Mouse (Mus musculus) intestine, embryonic 14.5 days (tissue): ENCODE results near the gene Barhl2. TPM values are rescaled to one million over a fixed set of nuclear protein-coding genes. Genes with fewer than 3 reads are reported as not detected.

Experiments used
- ATAC-seq: fragments of 200-750 bp; cut with Nextera tagmentation; replicated peaks from 2 replicates; pipeline ENCODE4 v1.8.0; 2017; ENCODE audit warnings: low read depth, moderate number of reproducible peaks, moderate TSS enrichment, moderate library complexity; ENCODE audit not compliant: low FRiP score, low TSS enrichment
- DNase-seq: peaks from one replicate; pipeline ENCODE4 v3.0.0-alpha.2; 2018; ENCODE audit warnings: low spot score
- H3K27ac ChIP-seq: fragments of 300-500 bp; sonication (generic); 2 replicates; pipeline ENCODE4 v1.5.1; 2014; ENCODE audit warnings: low read depth, mild to moderate bottlenecking, control low read depth
- H3K27me3 ChIP-seq: fragments of 300-500 bp; sonication (generic); replicated peaks from 2 replicates; pipeline ENCODE4 v1.6.1; 2014; ENCODE audit warnings: low read length, control low read depth; ENCODE audit not compliant: control insufficient read depth, insufficient read depth
- H3K36me3 ChIP-seq: fragments of 300-500 bp; sonication (generic); 2 replicates; pipeline ENCODE4 v1.6.1; 2014; ENCODE audit warnings: low read length, control low read depth; ENCODE audit not compliant: control insufficient read depth, insufficient read depth
- H3K4me1 ChIP-seq: fragments of 300-500 bp; sonication (generic); replicated peaks from 2 replicates; pipeline ENCODE4 v1.6.1; 2014; ENCODE audit warnings: low read length, control low read depth, mixed read lengths; ENCODE audit not compliant: control insufficient read depth, insufficient read depth
- H3K4me2 ChIP-seq: fragments of 300-500 bp; sonication (generic); 2 replicates; pipeline ENCODE4 v1.6.1; 2014; ENCODE audit warnings: low read length
- H3K4me3 ChIP-seq: fragments of 300-500 bp; sonication (generic); 2 replicates; pipeline ENCODE4 v1.5.1; 2014; ENCODE audit warnings: low read depth, low read length, control low read depth, mixed read lengths
- H3K9ac ChIP-seq: fragments of 300-500 bp; sonication (generic); 2 replicates; pipeline ENCODE4 v1.6.1; 2014; ENCODE audit warnings: mild to moderate bottlenecking, low read length
- H3K9me3 ChIP-seq: fragments of 300-500 bp; sonication (generic); 2 replicates; pipeline ENCODE4 v1.6.1; 2016; ENCODE audit warnings: low read length, control low read depth; ENCODE audit not compliant: control insufficient read depth
- WGBS: fragments of 180-500 bp; shearing (Covaris S2); extraction: QIAGEN DNeasy Blood & Tissue Kit; methylation state at CpG from one replicate; pipeline ENCODE4 v1.1.7; 2014; 5-methylcytosine and 5-hydroxymethylcytosine counted together
- polyA plus RNA-seq: library from polyadenylated mRNA; unstranded; fragments of >200 nt; fragmentation: Nextera tagmentation; extraction: Ambion mirVana; gene quantifications from 2 replicates; pipeline ENCODE4 v1.2.1, GENCODE M21; 2014

The Barhl2 gene
- polyA plus RNA-seq, 1 experiment from 2014 or later: not detected

DNA sequence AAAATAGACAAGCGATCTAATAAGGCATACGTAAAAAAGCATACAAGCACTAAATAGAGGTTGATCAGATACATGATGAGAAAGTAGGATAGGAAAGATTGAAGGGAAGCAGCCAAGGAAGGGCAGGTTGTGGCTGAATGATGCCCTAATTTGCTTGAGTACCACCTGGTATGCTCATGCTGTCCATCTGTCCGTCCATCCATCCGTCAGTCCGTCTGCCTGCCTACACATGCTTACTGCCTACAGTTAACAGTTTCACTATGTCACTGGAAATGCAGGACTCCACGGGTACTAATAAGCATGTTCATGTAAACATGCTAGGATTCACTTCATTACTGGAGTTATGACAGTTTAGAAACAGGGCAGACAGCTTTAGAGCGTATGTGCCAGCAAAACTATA lies 19.1 kb downstream of the Barhl2 start:
- DNase-seq (no peak), ATAC-seq (no peak)
- Histone ChIP-seq H3K4me1 (no peaks in the 10 kb centered on the region), H3K9me3 (no peaks in the 10 kb centered on the region), H3K4me2 (no peak overlapping the region), H3K27ac (no peak overlapping the region), H3K27me3 (peaks cover 6% of the 10 kb centered on the region), H3K36me3 (no peaks in the 10 kb centered on the region), H3K4me3 (no peak overlapping the region), H3K9ac (no peak overlapping the region)
- 87% methylated on average over 7 of the region's 7 CpGs for WGBS

DNA sequence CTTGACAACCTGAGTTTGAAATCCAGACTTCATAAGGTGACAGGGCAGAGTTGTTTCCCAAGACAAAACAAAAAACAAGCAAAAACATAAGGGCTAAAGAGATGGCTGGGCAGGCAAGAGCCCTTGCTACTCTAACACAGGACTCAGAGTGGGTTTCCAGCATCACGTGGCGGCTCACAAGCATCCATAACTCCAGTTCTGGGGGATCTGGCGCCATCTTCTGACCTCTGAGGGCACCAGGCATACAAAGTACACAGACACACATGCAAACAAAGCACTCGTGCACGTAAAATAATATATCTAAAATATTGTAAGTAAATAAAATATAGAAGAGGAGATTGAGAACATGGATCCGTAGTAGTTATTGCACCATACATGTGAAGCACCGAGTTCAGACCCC lies 31.9 kb downstream of the Barhl2 start:
- DNase-seq: no peak
- 71% methylated on average over 7 of the region's 7 CpGs for WGBS
- Histone ChIP-seq H3K27me3 (no peaks in the 10 kb centered on the region), H3K4me1 (no peaks in the 10 kb centered on the region), H3K4me2 (no peak overlapping the region), H3K9ac (no peak overlapping the region), H3K4me3 (no peak overlapping the region), H3K36me3 (no peaks in the 10 kb centered on the region), H3K27ac (no peak overlapping the region), H3K9me3 (no peaks in the 10 kb centered on the region)
- ATAC-seq: no peak

DNA sequence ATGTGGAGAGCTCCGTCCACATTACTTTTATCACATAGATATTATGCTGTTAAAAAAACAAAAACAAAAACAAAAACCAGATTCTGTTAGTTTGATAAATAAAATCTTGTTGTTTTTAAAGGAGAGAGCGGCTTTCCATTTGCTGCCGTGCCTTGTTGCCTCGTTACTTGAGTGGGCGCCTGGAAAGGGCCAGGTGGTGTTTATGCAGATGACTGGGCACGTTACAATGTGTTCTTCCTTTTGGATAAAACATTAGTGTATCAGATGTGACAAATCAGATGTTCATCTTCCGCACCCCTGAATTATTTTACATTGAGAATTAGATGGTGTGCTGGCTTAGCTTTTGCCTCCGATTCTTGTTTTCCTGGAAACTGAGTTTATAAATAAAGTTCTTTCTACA lies 37.1 kb downstream of the Barhl2 start:
- ATAC-seq (no peak), DNase-seq (no peak)
- no peak overlapping the region for H3K27ac ChIP-seq
- no peaks in the 10 kb centered on the region for H3K4me1 ChIP-seq
- H3K36me3 ChIP-seq: no peaks in the 10 kb centered on the region
- H3K9me3 ChIP-seq: no peaks in the 10 kb centered on the region
- no peak overlapping the region for H3K4me3 ChIP-seq
- no peaks in the 10 kb centered on the region for H3K27me3 ChIP-seq
- 84% methylated on average over 8 of the region's 8 CpGs for WGBS
- H3K9ac ChIP-seq: no peak overlapping the region
- no peak overlapping the region for H3K4me2 ChIP-seq

DNA sequence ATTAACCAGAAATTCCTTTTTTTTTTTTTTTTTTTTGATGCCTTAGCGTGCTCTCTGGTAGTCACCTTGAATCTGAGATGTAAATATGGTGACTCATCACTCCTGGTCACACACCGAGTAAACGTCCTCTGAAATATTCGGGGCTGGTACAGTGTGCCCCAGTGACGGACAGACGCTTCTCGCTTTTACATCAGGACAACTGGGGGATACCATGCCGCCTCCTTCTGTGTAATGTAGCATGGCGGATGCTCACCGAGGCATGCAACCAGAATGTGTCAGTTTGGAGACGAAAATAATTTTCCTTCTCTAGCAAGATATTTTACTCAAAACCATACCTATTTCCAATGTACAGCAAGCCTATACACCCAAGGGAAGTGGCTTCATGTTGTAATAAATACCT lies 37.6 kb downstream of the Barhl2 start:
- Histone ChIP-seq H3K36me3 (no peaks in the 10 kb centered on the region), H3K9me3 (no peaks in the 10 kb centered on the region), H3K4me3 (no peak overlapping the region), H3K9ac (no peak overlapping the region), H3K27ac (no peak overlapping the region), H3K4me2 (no peak overlapping the region), H3K27me3 (no peaks in the 10 kb centered on the region), H3K4me1 (no peaks in the 10 kb centered on the region)
- 92% methylated on average over 11 of the region's 11 CpGs for WGBS
- DNase-seq (no peak), ATAC-seq (no peak)

DNA sequence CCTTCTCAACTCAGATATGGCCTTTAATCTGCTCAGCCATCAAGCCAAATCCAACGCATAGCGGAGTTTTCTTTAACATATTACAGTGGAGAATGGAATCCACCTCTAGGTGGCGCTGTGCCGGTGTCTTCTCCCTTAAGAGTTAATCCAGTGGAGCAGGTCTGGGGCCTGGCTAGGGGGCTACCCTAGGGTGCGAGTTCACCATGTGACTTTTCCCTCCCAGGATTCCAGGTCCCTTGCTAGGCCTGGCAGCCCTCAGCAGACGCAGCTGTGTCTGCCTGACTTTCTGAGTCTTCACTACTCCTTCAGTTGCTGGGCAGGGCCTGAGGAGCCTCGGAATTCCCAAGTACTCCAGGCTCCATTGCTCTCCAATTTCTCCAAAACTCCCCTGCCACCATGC lies 40.8 kb downstream of the Barhl2 start:
- Histone ChIP-seq H3K27me3 (0 out of 2 replicates have a peak, but pooled peaks cover 2% of the 10 kb centered on the region), H3K36me3 (no peaks in the 10 kb centered on the region), H3K4me1 (no peaks in the 10 kb centered on the region), H3K4me2 (no peak overlapping the region), H3K9ac (no peak overlapping the region), H3K9me3 (no peaks in the 10 kb centered on the region), H3K4me3 (no peak overlapping the region), H3K27ac (no peak overlapping the region)
- ATAC-seq: 0 out of 2 replicates have a peak, but pooled peaks have one; percentile 43
- DNase-seq: peak; percentile 59
- WGBS: 27% methylated on average over 7 of the region's 7 CpGs

DNA sequence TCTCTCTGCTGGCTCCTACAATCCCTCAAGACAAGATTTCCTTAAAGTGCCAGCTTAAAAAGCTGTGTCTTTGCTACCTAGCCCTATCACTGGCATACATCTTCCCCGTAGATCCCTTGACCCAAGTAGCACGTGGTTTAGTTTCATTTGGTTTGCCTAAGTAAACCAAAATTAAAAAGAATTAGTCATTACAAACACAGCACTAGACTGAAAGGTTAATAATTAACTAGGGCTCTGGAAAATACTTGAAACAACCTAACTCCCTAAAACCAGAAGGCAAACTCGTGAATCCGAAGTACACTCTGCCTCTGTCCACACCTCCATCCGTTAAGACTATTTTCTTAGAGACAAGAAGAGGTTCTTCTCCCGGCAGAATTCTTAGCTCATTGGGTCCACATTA lies 41.4 kb downstream of the Barhl2 start:
- Histone ChIP-seq H3K9ac (no peak overlapping the region), H3K9me3 (no peaks in the 10 kb centered on the region), H3K27me3 (0 out of 2 replicates have a peak, but pooled peaks cover 2% of the 10 kb centered on the region), H3K4me1 (no peaks in the 10 kb centered on the region), H3K27ac (no peak overlapping the region), H3K4me2 (no peak overlapping the region; the same call in 1 of the 2 replicates), H3K4me3 (no peak overlapping the region), H3K36me3 (no peaks in the 10 kb centered on the region)
- DNase-seq: no peak
- 55% methylated on average over 6 of the region's 6 CpGs for WGBS
- no peak for ATAC-seq

DNA sequence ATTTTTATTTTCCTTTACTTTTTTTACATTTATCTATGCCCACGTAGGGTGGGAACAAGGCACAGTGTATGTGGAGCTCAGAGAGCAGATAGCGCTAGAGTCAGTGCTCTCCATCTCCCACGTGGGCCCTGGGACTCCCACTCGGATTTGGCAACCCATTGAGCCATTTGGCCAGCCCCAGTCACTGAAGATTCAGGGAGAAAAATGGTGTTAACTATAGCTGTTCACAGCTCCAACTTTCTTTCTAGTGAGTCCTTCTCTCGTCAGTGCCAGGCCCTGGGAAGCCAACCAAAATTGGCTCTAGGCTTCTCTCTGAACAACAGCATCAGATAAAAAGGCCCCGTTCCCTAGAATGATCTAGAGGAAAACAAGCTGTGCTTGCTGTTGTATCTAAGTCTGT lies 42.2 kb downstream of the Barhl2 start:
- Histone ChIP-seq H3K4me1 (no peaks in the 10 kb centered on the region), H3K4me3 (no peak overlapping the region), H3K9me3 (no peaks in the 10 kb centered on the region), H3K36me3 (no peaks in the 10 kb centered on the region), H3K27ac (no peak overlapping the region), H3K4me2 (no peak overlapping the region), H3K27me3 (0 out of 2 replicates have a peak, but pooled peaks cover 2% of the 10 kb centered on the region), H3K9ac (no peak overlapping the region)
- DNase-seq (no peak), ATAC-seq (no peak)
- 74% methylated on average over 6 of the region's 6 CpGs for WGBS

DNA sequence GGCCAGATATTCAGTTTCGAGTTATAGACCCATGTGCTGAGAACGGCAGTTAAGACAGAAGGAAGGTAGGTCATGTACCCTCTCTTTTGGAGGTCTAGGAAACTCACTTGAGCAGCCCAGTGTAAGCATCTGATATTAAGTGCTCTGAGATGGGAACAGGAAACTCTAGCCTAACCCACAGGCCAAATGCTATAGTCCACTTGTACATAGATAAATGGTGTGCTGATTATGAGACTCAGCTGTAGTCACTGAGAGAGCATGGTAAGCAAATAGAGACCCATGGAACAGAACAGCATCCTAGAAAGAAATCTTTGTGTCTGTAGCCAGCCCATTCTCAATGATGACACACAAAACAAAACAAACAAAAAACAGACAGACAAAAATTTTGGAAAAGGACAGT lies 55.2 kb downstream of the Barhl2 start:
- WGBS: 86% methylated on average over 2 of the region's 2 CpGs
- H3K4me2 ChIP-seq: no peak overlapping the region
- no peak for ATAC-seq
- H3K4me1 ChIP-seq: no peaks in the 10 kb centered on the region
- H3K4me3 ChIP-seq: no peak overlapping the region
- no peaks in the 10 kb centered on the region for H3K27me3 ChIP-seq
- no peak overlapping the region for H3K27ac ChIP-seq
- DNase-seq: no peak
- no peaks in the 10 kb centered on the region for H3K36me3 ChIP-seq
- no peaks in the 10 kb centered on the region for H3K9me3 ChIP-seq
- no peak overlapping the region for H3K9ac ChIP-seq
